Mouse (Mus musculus) olfactory bulb, adult 2 months (tissue): Measurements from ENCODE around the gene Nap1l5.

Experiments
- CTCF ChIP-seq: fragments of 200-500 bp; IDR thresholded peaks from 2 replicates; pipeline ENCODE4 v1.5.1; 2012; ENCODE audit warnings: low read depth, mild to moderate bottlenecking, low read length, moderate library complexity; ENCODE audit not compliant: insufficient read depth
- POLR2A ChIP-seq: fragments of 200-500 bp; IDR thresholded peaks from 2 replicates; pipeline ENCODE4 v1.6.1; 2012; ENCODE audit warnings: mild to moderate bottlenecking, low read depth, low read length, moderate library complexity; ENCODE audit not compliant: insufficient read depth

GRCm38 (mm10) chr6:58927881-58928280, 21.0 kb upstream of the Nap1l5 start:
- TF ChIP-seq CTCF (no peak), POLR2A (no peak)
